Mouse (Mus musculus): Measurements from ENCODE around the gene Nos1ap.

- no peak for TF ChIP-seq CTCF (IDR thresholded peaks at IDR 0.05; ENCODE audit: extremely low read depth, insufficient read depth, low read length)
- no peak for TF ChIP-seq POLR2A (IDR thresholded peaks at IDR 0.05; ENCODE audit: extremely low read depth, insufficient read depth, low read length)
Measured at GRCm38 (mm10) chr1:170346266-170346665, 243.4 kb downstream of the Nos1ap start.
